Mouse (Mus musculus) ES-E14 (cell line): ENCODE measurements around the gene Commd9. TPM values are rescaled to one million over a fixed set of nuclear protein-coding genes. Genes with fewer than 3 reads are reported as not detected.

ENCODE experiments used
- DNase-seq: peaks from one replicate; pipeline ENCODE4 v3.0.0-alpha.2; 2013; ENCODE audit warnings: low read depth, low spot score
- H3K27ac ChIP-seq: 2 replicates; pipeline ENCODE4 v1.5.1; 2012; ENCODE audit warnings: low read depth, mild to moderate bottlenecking, low read length, moderate library complexity, mixed read lengths; ENCODE audit not compliant: poor library complexity, insufficient read depth, severe bottlenecking
- H3K36me3 ChIP-seq: 2 replicates; pipeline ENCODE4 v1.6.1; 2012; ENCODE audit warnings: mild to moderate bottlenecking, low read length, moderate library complexity, mixed read lengths; ENCODE audit not compliant: control insufficient read depth, poor library complexity, insufficient read depth, severe bottlenecking
- H3K4me1 ChIP-seq, 2 experiments: fragments of 150-350 bp in 1 of 2; sonication (generic) in 1 of 2; 2 replicates each; pipeline ENCODE4 v1.6.1; 2012; ENCODE audit warnings: low read length in 2 of 2, mild to moderate bottlenecking in 1 of 2, mixed read lengths in 1 of 2; ENCODE audit not compliant: control insufficient read depth in 2 of 2, insufficient read depth in 2 of 2, poor library complexity in 1 of 2
- H3K4me3 ChIP-seq, 2 experiments: fragments of 150-350 bp in 1 of 2; sonication (generic) in 1 of 2; 2 replicates each; pipeline ENCODE4 v1.5.1; 2012; ENCODE audit warnings: low read length in 2 of 2, low read depth in 1 of 2, mild to moderate bottlenecking in 1 of 2, mixed read lengths in 1 of 2; ENCODE audit not compliant: insufficient read depth in 1 of 2, poor library complexity in 1 of 2, severe bottlenecking in 1 of 2
- H3K9ac ChIP-seq: 2 replicates; pipeline ENCODE4 v1.6.1; 2012; ENCODE audit warnings: low read depth, mild to moderate bottlenecking, low read length, mixed read lengths; ENCODE audit not compliant: poor library complexity, insufficient read depth, severe bottlenecking
- H3K9me3 ChIP-seq: fragments of 150-350 bp; sonication (generic); 2 replicates; pipeline ENCODE4 v1.6.1; 2012; ENCODE audit warnings: low read depth, mild to moderate bottlenecking, low read length; ENCODE audit not compliant: control insufficient read depth, insufficient read depth
- CHD2 ChIP-seq: IDR thresholded peaks from 2 replicates; pipeline ENCODE4 v1.6.1; 2014; ENCODE audit warnings: mild to moderate bottlenecking, low read depth, low read length, inconsistent platforms
- HCFC1 ChIP-seq: IDR thresholded peaks from 2 replicates; pipeline ENCODE4 v1.6.1; 2012; ENCODE audit warnings: low read length, inconsistent platforms, borderline replicate concordance; ENCODE audit not compliant: insufficient read depth
- MAFK ChIP-seq: IDR thresholded peaks from 2 replicates; pipeline ENCODE4 v1.6.1; 2014; ENCODE audit warnings: mild to moderate bottlenecking, low read depth, low read length, inconsistent platforms; ENCODE audit not compliant: insufficient read depth
- ZC3H11A ChIP-seq: IDR thresholded peaks from 2 replicates; pipeline ENCODE4 v1.6.1; 2012; ENCODE audit warnings: low read depth, mild to moderate bottlenecking, inconsistent platforms, low read length, borderline replicate concordance
- ZNF384 ChIP-seq: IDR thresholded peaks from 2 replicates; pipeline ENCODE4 v1.6.1; 2012; ENCODE audit warnings: low read depth, low read length, inconsistent platforms
- in situ Hi-C, 2 experiments: fragments of 600-800 bp; cut with MboI; formaldehyde crosslinking; loops; one replicate each; pipeline ENCODE4 v1.15.1; 2025; ENCODE audit warnings: low sequenced_read_pairs in 2 of 2, inconsistent platforms in 1 of 2; ENCODE audit not compliant: unreplicated experiment in 2 of 2
- total RNA-seq: library from RNA; depleted of rRNA; stranded (reverse); fragments of 300-350 nt; gene quantifications from 2 replicates; pipeline ENCODE4 v1.2.3, GENCODE M21; 2012

Commd9 gene
- total RNA-seq, 1 experiment: 37.2 TPM

GRCm38 (mm10) chr2:101908773-101909172 lies 22.7 kb downstream of the Commd9 start:
- Histone ChIP-seq H3K9ac (no peak overlapping the region), H3K27ac (no peak overlapping the region), H3K36me3 (no peaks in the 10 kb centered on the region), H3K4me1 (no peaks in the 10 kb centered on the region), H3K9me3 (no peaks in the 10 kb centered on the region), H3K4me3 (no peak overlapping the region)
- no peak for TF ChIP-seq ZNF384
- no peak for TF ChIP-seq ZC3H11A
- TF ChIP-seq MAFK: no peak
- no peak for TF ChIP-seq HCFC1
- no peak for TF ChIP-seq CHD2
- no peak for DNase-seq
- in situ Hi-C loops: loop anchor here (10.0 to 25.0 kb wide), 2 partner anchors 546 to 554 kb away; partner anchors contain the start of gene Fjx1 (in 2 of the 2)

- no peak for TF ChIP-seq MAFK
- no peak for TF ChIP-seq CHD2
- no peak for TF ChIP-seq ZC3H11A
- no peak for TF ChIP-seq ZNF384
- TF ChIP-seq HCFC1: no peak
- in situ Hi-C loops: loop anchor here (10.0 to 25.0 kb wide), 2 partner anchors 545 to 553 kb away; partner anchors contain the start of gene Fjx1 (in 2 of the 2)
- Histone ChIP-seq H3K4me3 (no peak overlapping the region), H3K4me1 (no peaks in the 10 kb centered on the region), H3K9me3 (no peaks in the 10 kb centered on the region), H3K36me3 (no peaks in the 10 kb centered on the region), H3K9ac (no peak overlapping the region), H3K27ac (no peak overlapping the region)
- no peak for DNase-seq
Observed at GRCm38 (mm10) chr2:101909326-101910080, 23.5 kb downstream of the Commd9 start.

GRCm38 (mm10) chr2:101918518-101918917 lies 32.5 kb downstream of the Commd9 start:
- DNase-seq: no peak
- no peak overlapping the region for H3K4me3 ChIP-seq

GRCm38 (mm10) chr2:101920136-101920554 lies 34.1 kb downstream of the Commd9 start:
- Histone ChIP-seq H3K9me3 (no peaks in the 10 kb centered on the region), H3K9ac (no peak overlapping the region), H3K36me3 (no peaks in the 10 kb centered on the region), H3K27ac (no peak overlapping the region), H3K4me3 (no peak overlapping the region), H3K4me1 (no peaks in the 10 kb centered on the region)
- in situ Hi-C loops: loop anchor here in 1 of 2 experiments (25.0 kb wide), 1 partner anchor 542 kb away; the partner anchor contains the start of gene Fjx1
- DNase-seq: no peak
- TF ChIP-seq MAFK: no peak
- no peak for TF ChIP-seq ZNF384
- no peak for TF ChIP-seq CHD2
- no peak for TF ChIP-seq ZC3H11A
- no peak for TF ChIP-seq HCFC1

More at GRCm38 (mm10) chr2:101918518-101918917, 32.5 kb downstream of the Commd9 start:
- H3K4me1 ChIP-seq: no peaks in the 10 kb centered on the region
- no peak overlapping the region for H3K9ac ChIP-seq
- TF ChIP-seq CHD2 (no peak), ZNF384 (no peak), HCFC1 (no peak), MAFK (no peak), ZC3H11A (no peak)
- in situ Hi-C loops: loop anchor here in 1 of 2 experiments (25.0 kb wide), 1 partner anchor 544 kb away; the partner anchor contains the start of gene Fjx1
- no peak overlapping the region for H3K27ac ChIP-seq
- H3K36me3 ChIP-seq: no peaks in the 10 kb centered on the region
- no peaks in the 10 kb centered on the region for H3K9me3 ChIP-seq
